In genomic region chr12:28358737-28359333, GRCm38 (mm10) we compare ENCODE assay signal across 21 mouse cellular contexts.
DNase-seq lines count a peak whose midpoint lies in the region; ATAC-seq lines count a peak whose summit lies in the region.
"Had no signal": no experiment of that assay in that cellular context is flagged by ENCODE, and none has a peak within 500 bp of the region (broad histone marks: within the 10 kb centered on the region; RNA-seq: fewer than 3 reads in every experiment).

No protein-coding gene starts in this region.

- peak; percentile 22 for DNase-seq in forebrain, embryonic 14.5 days (ENCODE audit: low spot score)
- peak; percentile 12 for DNase-seq in retina, postnatal 1 day
- no peak for DNase-seq in retina, embryonic 14.5 days (ENCODE audit: low spot score)
- DNase-seq in kidney, postnatal 10 days, result peak; percentile 13
- no peak for DNase-seq in urinary bladder, adult 18-20 months (ENCODE audit: low spot score in 2 of 2)
- DNase-seq in spleen, postnatal 14 days (ENCODE audit: low spot score in 2 of 2), result no peak
- DNase-seq: cerebellum, adult 8-10 months; gastrocnemius, postnatal 25 days; lung, adult 2 months; right cerebral cortex, postnatal 14 days; spleen, adult 18-20 months; thymus, postnatal 4 days had no signal

- ATAC-seq in forebrain, embryonic 14.5 days, result no peak
- no peak for ATAC-seq in forebrain, embryonic 16.5 days
- ATAC-seq: hindbrain, postnatal 0 days; intestine, postnatal 0 days had no signal

- H3K9me3 ChIP-seq in forebrain, embryonic 14.5 days (replicated peaks; ENCODE audit: control insufficient read depth, low read length), result no peaks in the 10 kb centered on the region
- no peaks in the 10 kb centered on the region for H3K9me3 ChIP-seq in forebrain, embryonic 16.5 days (ENCODE audit: control insufficient read depth, low read length)
- H3K9me3 ChIP-seq: embryonic facial prominence, embryonic 15.5 days; limb, embryonic 10.5 days; megakaryocyte, embryonic 14.5 days had no signal

- no peaks in the 10 kb centered on the region for H3K4me1 ChIP-seq in forebrain, embryonic 14.5 days (ENCODE audit: control insufficient read depth, insufficient read depth, low read length)
- no peaks in the 10 kb centered on the region for H3K4me1 ChIP-seq in forebrain, embryonic 16.5 days (replicated peaks; ENCODE audit: control insufficient read depth, insufficient read depth, low read length)
- H3K4me1 ChIP-seq: embryonic facial prominence, embryonic 15.5 days; limb, embryonic 10.5 days; megakaryocyte, embryonic 14.5 days had no signal

- H3K27ac ChIP-seq in forebrain, embryonic 14.5 days (ENCODE audit: low read depth, low read length), result no peak overlapping the region
- H3K27ac ChIP-seq in forebrain, embryonic 16.5 days (ENCODE audit: low read length), result no peak overlapping the region
- H3K27ac ChIP-seq: embryonic facial prominence, embryonic 15.5 days; hindbrain, postnatal 0 days; limb, embryonic 10.5 days had no signal

- H3K4me3 ChIP-seq in forebrain, embryonic 14.5 days (ENCODE audit: low read depth, low read length), result no peak overlapping the region
- H3K4me3 ChIP-seq in forebrain, embryonic 16.5 days (replicated peaks; ENCODE audit: low read length), result no peak overlapping the region
- H3K4me3 ChIP-seq: embryonic facial prominence, embryonic 15.5 days; limb, embryonic 10.5 days; megakaryocyte, embryonic 14.5 days; myocyte had no signal

- no peak overlapping the region for H3K4me2 ChIP-seq in forebrain, embryonic 14.5 days (ENCODE audit: low read length)
- H3K4me2 ChIP-seq in forebrain, embryonic 16.5 days (ENCODE audit: low read length), result no peak overlapping the region
- H3K4me2 ChIP-seq: embryonic facial prominence, embryonic 15.5 days; liver, embryonic 11.5 days had no signal

- no peaks in the 10 kb centered on the region for H3K36me3 ChIP-seq in forebrain, embryonic 14.5 days (ENCODE audit: control insufficient read depth, insufficient read depth, low read length)
- no peaks in the 10 kb centered on the region for H3K36me3 ChIP-seq in forebrain, embryonic 16.5 days (ENCODE audit: control insufficient read depth, insufficient read depth)
- H3K36me3 ChIP-seq: embryonic facial prominence, embryonic 15.5 days; limb, embryonic 10.5 days had no signal

- H3K9ac ChIP-seq in forebrain, embryonic 14.5 days (ENCODE audit: low read length), result no peak overlapping the region
- H3K9ac ChIP-seq in forebrain, embryonic 16.5 days (replicated peaks; ENCODE audit: low read depth, low read length), result no peak overlapping the region
- H3K9ac ChIP-seq: embryonic facial prominence, embryonic 15.5 days had no signal

- H3K27me3 ChIP-seq in forebrain, embryonic 14.5 days (replicated peaks; ENCODE audit: control insufficient read depth, insufficient read depth, low read length), result no peaks in the 10 kb centered on the region
- no peaks in the 10 kb centered on the region for H3K27me3 ChIP-seq in forebrain, embryonic 16.5 days (replicated peaks; ENCODE audit: control insufficient read depth, insufficient read depth, low read length)
- H3K27me3 ChIP-seq: CH12.LX; embryonic facial prominence, embryonic 15.5 days; megakaryocyte, embryonic 14.5 days had no signal

- 5% methylated on average over 7 of the region's 7 CpGs for WGBS in forebrain, embryonic 14.5 days
- 14% methylated on average over 7 of the region's 7 CpGs for WGBS in forebrain, embryonic 16.5 days

Comparison
In these comparisons a context has a peak if more than half of its experiments do, and no peak if none do; other contexts are left out.
1. DNase-seq: peak in forebrain, embryonic 14.5 days (single experiment), retina, postnatal 1 day (single experiment) and kidney, postnatal 10 days (single experiment); none in retina, embryonic 14.5 days (single experiment), urinary bladder, adult 18-20 months (0 of 2) and spleen, postnatal 14 days (0 of 2).